Mouse (Mus musculus) left cerebral cortex, adult 11 months (tissue): Measurements from ENCODE around the gene Cntn6.

Source experiments
- DNase-seq: peaks from one replicate; pipeline ENCODE4 v3.0.0; 2022; ENCODE audit warnings: low spot score

Cntn6 gene

DNA sequence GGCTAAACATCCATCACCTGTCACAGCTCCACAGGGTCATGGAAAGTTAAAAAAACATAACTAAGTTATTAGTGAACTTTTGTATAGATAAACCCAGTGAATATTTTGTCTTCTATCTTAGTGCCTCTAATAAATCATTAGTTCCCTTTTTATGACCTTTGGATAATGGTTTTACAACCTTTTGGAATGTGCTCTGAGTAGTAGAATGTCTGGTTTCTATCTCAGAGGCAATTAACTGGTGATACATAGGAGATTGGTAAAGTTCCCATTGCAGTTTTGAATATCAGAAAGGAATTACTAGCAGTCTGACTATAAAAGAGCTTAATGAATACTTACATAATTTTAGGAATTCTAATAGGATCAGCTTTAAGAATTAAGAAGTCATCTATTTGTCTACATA is 265.5 kb downstream of the Cntn6 start:
- DNase-seq, result no peak

DNA sequence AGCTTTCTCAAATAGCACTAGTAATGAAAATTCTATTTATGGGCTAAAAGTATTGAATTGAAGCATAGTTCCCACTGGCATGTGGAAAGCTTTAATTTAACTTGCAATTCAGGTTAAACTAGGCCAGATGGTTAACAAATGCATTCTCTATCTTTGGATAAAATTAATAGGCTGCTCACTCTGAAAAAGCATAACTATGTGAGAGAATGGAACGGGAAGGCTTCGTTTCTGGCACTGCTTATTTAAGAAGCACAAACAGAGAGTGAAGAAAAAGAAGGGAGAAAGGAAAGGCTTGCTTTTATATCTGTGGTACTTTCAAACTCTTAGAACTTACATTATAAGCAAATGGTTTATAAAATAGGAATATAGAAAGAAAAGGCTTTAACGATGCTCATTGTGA is 268.6 kb downstream of the Cntn6 start:
- DNase-seq, result no peak

DNA sequence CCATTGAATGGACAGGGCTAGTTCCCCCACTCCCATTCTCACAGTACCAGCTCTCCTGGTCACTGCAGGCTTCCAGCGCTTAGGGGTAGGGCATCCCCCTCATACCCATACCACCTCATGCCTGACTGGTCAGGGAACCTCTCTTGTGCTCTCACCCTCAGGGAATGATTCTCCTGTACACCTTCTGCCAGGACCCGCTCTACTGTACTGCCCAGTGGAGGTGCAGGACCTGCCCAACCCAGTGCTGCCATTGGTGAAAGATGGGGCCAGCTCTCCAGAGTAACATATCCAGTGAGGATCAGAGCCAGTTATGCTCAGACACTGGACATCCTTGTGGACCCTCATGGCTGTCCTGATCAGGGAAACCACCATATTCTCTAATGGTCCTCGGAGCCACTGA is 291.3 kb downstream of the Cntn6 start:
- no peak for DNase-seq

DNA sequence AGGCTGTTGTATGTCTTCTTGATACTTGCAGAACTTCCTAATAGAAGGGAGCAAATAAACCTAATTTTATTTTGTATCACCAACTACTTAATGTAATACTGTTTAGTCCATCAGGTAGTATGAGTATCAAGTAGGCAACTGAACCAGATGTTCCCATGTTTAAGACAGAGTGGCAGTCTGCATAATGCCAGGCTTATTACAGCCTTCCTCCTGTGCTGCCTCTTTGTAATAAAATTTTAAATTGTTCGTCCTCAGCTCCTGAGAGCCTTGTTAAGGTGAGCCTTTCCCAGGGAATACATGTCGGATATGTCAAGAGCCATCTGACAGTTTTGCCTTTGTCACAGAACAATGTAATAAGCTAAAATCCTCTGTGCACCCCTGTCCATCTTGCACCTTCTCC is 294.9 kb downstream of the Cntn6 start:
- no peak for DNase-seq

DNA sequence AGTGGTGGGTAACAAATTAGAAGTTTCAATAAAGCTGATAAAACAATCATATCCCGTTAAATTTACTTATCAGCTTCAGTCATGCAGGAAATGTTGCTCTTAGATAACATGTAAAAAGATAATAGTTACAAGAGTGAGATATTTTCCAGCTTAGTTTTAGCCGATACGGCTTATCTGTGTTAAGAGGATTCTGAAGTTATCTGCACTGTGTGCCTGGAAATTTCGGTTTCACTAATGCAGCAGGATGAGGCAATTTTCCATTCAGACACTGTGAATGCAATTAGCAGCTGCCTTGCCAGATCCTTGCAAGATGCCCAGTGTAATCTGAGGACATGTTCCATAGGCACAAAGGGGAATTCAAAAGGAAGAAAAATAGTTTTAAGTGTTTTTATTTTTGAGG is 315.9 kb downstream of the Cntn6 start:
- DNase-seq, result peak; percentile 3

DNA sequence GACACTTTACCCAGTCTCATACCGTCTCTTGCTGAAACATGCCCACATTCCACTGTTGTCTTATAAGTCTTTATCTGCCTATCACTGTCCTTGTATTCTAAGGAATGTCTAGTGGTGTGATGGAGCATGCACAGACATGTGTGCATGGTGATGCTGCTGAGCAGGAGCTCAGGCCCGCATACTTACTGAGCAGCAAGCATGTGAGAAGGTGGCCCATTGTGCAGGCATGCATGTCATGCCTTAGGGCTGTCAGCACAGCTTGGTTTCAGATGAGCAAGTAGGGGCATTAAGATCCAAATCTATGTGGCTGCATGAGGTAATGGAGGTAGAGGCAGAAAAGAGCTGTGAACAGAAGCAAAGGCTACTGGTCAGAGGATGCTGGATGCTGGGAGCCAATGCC is 323.0 kb downstream of the Cntn6 start:
- DNase-seq, result no peak

DNA sequence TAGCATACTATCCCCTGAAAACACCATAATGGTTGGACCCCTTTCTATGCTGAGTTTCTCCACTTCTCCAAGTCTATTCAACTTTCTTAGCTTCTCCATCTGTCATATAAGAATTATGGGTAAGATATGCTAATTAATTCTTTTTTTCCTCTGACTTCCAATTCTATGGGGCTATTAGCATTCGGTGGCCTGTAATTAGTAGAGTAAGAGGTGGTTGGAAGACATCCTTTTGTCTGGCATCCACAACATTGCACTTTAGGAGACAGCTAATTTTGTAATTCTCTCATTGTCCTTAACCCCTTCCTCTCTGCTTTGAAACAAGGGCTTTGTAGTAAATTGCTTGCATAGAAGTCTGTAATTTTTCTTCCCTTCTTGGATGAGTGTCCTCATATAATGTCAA is 387.1 kb downstream of the Cntn6 start:
- DNase-seq, result no peak

DNA sequence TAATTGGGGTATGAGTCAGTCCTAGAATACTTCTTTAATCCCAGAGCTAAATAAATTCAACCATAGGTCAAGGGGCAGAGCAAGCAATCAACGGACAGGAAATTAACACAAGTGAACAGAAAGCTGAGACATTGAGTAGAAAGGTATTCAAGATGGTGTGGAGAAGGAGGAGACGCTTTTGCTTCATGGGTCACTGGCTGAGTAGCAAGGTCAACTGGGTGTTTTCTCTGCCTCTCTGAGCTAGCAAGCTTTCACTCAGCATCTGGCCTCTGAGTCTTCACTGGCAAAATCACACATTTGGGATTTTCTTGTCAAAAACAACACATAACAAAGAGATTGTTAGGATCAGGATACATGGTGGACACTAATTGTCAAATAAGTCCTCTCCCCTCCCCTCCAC is 391.4 kb downstream of the Cntn6 start:
- DNase-seq, result no peak

DNA sequence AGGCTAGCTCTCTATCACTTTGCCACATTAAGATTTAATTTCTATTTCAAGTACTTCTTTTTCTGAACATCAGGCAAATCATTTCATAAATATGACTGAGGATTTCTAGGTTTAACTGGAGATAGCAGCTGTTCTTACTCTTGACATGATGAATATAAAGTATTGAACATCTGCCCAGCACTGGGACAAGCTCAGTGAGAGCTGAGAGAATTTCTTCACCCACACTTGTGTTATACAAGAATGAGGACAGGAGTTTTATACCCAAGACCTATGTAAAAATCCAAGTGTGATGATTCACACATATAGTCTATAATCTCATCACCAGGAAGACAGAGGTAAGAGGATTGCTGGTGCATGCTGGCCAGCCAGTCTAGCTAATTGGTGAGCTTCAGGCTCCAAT is 393.2 kb downstream of the Cntn6 start:
- no peak for DNase-seq

DNA sequence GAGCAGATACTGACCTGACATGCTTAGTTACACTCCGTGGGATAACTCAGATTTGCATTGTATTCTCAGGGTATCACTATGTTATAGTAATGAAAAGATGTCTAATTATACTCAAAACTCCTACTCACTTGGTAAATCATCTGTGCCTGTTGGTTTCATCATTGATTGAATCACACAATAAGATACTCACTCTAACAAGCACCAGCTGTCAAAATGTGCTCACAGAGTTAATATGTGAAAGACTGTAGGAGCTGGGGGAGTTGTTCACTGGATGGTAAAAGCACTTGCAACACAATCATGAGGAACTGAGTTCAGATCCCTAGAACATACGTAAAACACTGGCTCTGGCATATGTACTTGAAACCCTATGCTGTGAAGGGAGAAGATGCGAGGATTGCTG is 398.5 kb downstream of the Cntn6 start:
- no peak for DNase-seq
